Comparison of ENCODE assay signal across 8 mouse cellular contexts in the genomic region with DNA sequence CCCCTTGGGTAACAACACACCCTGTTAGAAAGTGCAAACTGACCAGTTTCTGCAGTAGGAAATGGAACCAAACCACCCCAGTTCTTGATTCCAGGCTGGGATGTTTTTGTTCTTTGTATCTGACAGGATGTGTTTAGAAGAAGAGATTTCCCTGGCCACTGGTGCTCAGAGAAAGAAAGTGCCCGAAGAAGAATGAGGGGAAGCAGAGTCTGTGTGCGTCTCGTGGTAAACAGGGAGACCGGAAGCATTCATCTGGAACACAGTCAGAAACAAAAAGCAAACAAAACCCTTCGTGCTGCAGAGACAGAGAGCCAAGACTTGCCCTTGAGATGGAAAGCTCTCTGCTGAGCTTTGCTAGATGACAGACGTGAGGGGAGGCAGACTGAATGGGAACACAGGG. TPM values are rescaled to one million over a fixed set of nuclear protein-coding genes. Genes with fewer than 3 reads are reported as not detected.
DNase-seq lines count a peak whose midpoint lies in the region; ATAC-seq and TF ChIP-seq lines count a peak whose summit lies in the region.

No protein-coding gene starts in this region.

- H3K36me3 ChIP-seq in liver, postnatal 0 days (replicated peaks; ENCODE audit: insufficient read depth, low read length): no peaks in the 10 kb centered on the region

- peak; percentile 38; the same call in 1 of the 2 replicates for ATAC-seq in liver, postnatal 0 days
- no peak for ATAC-seq in megakaryocyte progenitor cell, adult 5-6 weeks (replicated peaks; ENCODE audit: poor library complexity)

- no peak overlapping the region for H3K4me2 ChIP-seq in liver, postnatal 0 days (ENCODE audit: low read depth, low read length)

- H3K9ac ChIP-seq in liver, postnatal 0 days (replicated peaks): no peak overlapping the region

- no peak for TF ChIP-seq POLR2A in cortical plate, adult 2 months (IDR thresholded peaks at IDR 0.05; ENCODE audit: extremely low read depth, insufficient read depth, low read length)

- no peak overlapping the region for H3K4me3 ChIP-seq in layer of hippocampus, adult 2 months
- H3K4me3 ChIP-seq in cortical plate, adult 2 months (ENCODE audit: insufficient read depth, low read length): no peak overlapping the region
- H3K4me3 ChIP-seq in liver, postnatal 0 days (ENCODE audit: low read depth, low read length): no peak overlapping the region

- no peaks in the 10 kb centered on the region for H3K27me3 ChIP-seq in liver, postnatal 0 days (ENCODE audit: insufficient read depth, low read length)

- DNase-seq in layer of hippocampus, adult 2 months (ENCODE audit: low spot score in 2 of 2): peak in 1 of 2 experiments; percentile 24
- no peak for DNase-seq in layer of hippocampus, postnatal 25 days (ENCODE audit: extremely low spot score in 1 of 2, low spot score in 1 of 2)
- peak; percentile 29 for DNase-seq in heart, postnatal 4 days
- no peak for DNase-seq in liver, postnatal 0 days
- DNase-seq in spleen, adult 12 weeks (ENCODE audit: low spot score): no peak
- no peak for DNase-seq in right cerebral cortex, adult 2 months (ENCODE audit: low spot score in 2 of 2)

- no peak; the same call in 1 of the 2 replicates for TF ChIP-seq EP300 in liver, postnatal 0 days (IDR thresholded peaks at IDR 0.05; ENCODE audit: low read depth)

- peak overlapping the region; percentile 73 for H3K27ac ChIP-seq in layer of hippocampus, adult 2 months
- H3K27ac ChIP-seq in cortical plate, adult 2 months (ENCODE audit: insufficient read depth, low read length): peak overlapping the region; percentile 58; the same call in 1 of the 2 replicates
- H3K27ac ChIP-seq in liver, postnatal 0 days (ENCODE audit: low read depth): peak overlapping the region; percentile 70

- no peaks in the 10 kb centered on the region; the same call in 1 of the 2 replicates for H3K4me1 ChIP-seq in cortical plate, adult 2 months (ENCODE audit: control insufficient read depth, insufficient read depth, low read length)
- H3K4me1 ChIP-seq in liver, postnatal 0 days (ENCODE audit: insufficient read depth): peaks cover 13% of the 10 kb centered on the region; the same call in 1 of the 2 replicates

- WGBS in liver, postnatal 0 days (ENCODE audit: insufficient replicate concordance): 10% methylated on average over 6 of the region's 6 CpGs

- no peaks in the 10 kb centered on the region for H3K9me3 ChIP-seq in liver, postnatal 0 days (ENCODE audit: low read length)

- no peak for TF ChIP-seq CTCF in layer of hippocampus, adult 2 months (conservative IDR thresholded peaks at IDR 0.05)
- TF ChIP-seq CTCF in cortical plate, adult 2 months (IDR thresholded peaks at IDR 0.05; ENCODE audit: extremely low read depth, insufficient read depth, low read length): no peak
- TF ChIP-seq CTCF in liver, postnatal 0 days (IDR thresholded peaks at IDR 0.05; ENCODE audit: low read depth): no peak

RNA-seq across cellular contexts. Expression of a gene that starts 32.0 kb away (rescaled TPM):
- total RNA-seq in layer of hippocampus, adult 2 months (2021): 100 to 1,000 TPM; 103 to 105 TPM
- 100 to 1,000 TPM; 100 to 108 TPM for total RNA-seq in layer of hippocampus, postnatal 25 days (2021)
- polyA plus RNA-seq in cortical plate, adult 2 months (2012; rRNA removed): 78.6 and 79.6 TPM in 2 replicates
- 10 to 100 TPM; 77.8 to 78.7 TPM for total RNA-seq in heart, postnatal 4 days (2021)
- polyA plus RNA-seq in liver, postnatal 0 days (2015; fragmentation: Nextera tagmentation; extraction: Ambion mirVana): 24.0 and 25.5 TPM in 2 replicates
- 16.5 and 19.7 TPM in 2 replicates for total RNA-seq in megakaryocyte progenitor cell, adult 5-6 weeks (2015)
- total RNA-seq in megakaryocyte progenitor cell, adult 5-6 weeks (2017): 19.7 and 22.9 TPM in 2 replicates
